Mouse (Mus musculus) embryonic fibroblast, embryonic 13.5 days (primary cell): ENCODE data around the gene Zbtb46.

ENCODE experiments used
- CTCF ChIP-seq: IDR thresholded peaks from 2 replicates; pipeline ENCODE4 v1.5.1; 2011; ENCODE audit warnings: mild to moderate bottlenecking, control low read depth, low read length, moderate library complexity, borderline replicate concordance; ENCODE audit not compliant: insufficient read depth
- POLR2A ChIP-seq: IDR thresholded peaks from 2 replicates; pipeline ENCODE4 v1.6.1; 2011; ENCODE audit warnings: low read depth, mild to moderate bottlenecking, control low read depth, low read length, moderate library complexity

GRCm38 (mm10) chr2:181397207-181397761 is 61.9 kb downstream of the Zbtb46 start:
- no peak for TF ChIP-seq CTCF
- TF ChIP-seq POLR2A, result no peak
